Mouse (Mus musculus): ENCODE data around the gene Gnat2.

The Gnat2 gene

DNA sequence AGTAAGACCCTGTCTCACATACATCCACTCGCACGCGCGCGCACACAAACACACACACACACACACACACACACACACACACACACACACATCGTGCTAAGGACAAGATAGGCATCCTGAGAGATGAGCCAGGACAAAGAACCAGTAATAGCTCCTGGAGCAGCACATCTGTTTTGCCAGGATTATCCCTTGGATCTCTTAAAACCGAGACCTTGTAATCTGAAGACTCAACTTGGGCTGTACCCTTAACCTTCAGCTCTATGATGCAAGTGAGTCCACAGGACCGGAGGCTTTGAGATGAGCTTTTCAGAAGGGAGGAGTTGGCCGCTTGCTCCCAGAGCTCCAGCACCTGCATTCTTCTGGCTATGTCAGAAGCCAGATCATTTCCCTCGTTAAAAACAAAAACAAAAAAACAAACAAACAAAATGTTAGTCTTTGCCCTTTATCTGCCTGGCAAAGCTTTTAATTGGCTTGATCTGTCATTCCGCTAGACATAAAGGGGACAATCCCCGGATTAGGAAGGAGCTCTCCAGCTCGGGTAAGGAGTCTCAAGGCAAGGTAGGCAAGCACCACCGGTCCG is at the start of gene Gnat2:
Gnat2 (plus strand) TSS at position 254 of the 580 bp plus-strand sequence.
- 80% methylated on average over 15 of the region's 15 CpGs for WGBS

DNA sequence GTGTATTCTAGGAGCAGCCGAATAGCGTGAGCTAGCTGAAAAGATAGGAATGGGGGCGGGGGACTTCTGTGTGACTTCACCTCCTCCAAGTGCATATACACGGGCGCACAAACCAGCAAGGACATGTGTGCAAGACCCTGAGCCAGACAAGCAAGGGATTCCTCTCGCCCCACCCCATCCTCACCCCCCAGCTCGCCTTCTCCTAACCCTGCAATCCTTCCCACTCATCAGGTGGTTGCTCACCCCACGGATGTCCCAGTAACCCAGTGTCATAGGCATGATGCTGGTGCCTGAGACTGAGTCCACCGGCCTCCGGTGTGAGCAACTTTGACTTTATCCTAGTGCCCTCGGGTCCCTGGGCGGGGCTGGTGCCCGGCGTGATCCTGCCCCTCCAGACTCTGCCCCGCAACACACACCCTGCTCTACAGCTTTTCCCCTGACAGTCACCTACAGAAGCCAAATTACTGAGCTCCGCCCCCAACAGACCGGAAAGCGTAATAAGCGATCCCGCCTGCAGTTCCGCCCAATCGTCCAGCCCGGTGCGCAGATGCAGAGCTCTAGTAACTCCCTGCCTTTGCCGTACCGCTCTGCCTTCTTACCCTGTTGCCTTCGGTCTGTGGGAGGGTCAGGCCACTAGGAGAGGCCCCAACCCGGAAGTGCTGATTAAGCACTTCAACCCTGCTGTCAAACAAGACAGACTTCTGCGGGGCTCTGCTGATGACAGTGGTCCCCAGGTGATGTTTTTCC is 48.0 kb upstream of the Gnat2 start, which contains the start of gene Gstm4:
Gstm4 (minus strand) TSS at position 501 of the 747 bp plus-strand sequence.
- WGBS, result 5% methylated on average over 29 of the region's 29 CpGs

GRCm38 (mm10) chr3:108046944-108047655 is 45.5 kb upstream of the Gnat2 start:
- 89% methylated on average over 2 of the region's 2 CpGs for WGBS

DNA sequence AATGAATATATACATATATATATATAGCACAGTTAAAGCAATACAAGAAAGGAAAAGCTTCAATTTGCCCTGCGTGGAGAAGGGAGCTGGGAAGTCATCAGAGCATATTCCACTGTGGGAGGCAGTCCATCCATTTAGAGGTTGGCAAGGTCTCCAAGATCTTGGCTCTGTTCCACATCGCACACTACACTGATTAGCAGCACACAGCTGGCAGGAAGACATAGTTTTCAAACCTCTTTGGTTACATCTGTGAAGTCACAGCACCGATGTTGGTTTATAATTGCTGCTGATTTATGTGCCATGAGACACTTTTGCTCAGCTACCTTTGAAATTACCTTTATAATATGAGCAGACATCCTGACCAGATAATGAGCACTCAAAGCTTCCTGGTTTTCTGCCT is 44.3 kb upstream of the Gnat2 start:
- 54% methylated on average over 3 of the region's 3 CpGs for WGBS

DNA sequence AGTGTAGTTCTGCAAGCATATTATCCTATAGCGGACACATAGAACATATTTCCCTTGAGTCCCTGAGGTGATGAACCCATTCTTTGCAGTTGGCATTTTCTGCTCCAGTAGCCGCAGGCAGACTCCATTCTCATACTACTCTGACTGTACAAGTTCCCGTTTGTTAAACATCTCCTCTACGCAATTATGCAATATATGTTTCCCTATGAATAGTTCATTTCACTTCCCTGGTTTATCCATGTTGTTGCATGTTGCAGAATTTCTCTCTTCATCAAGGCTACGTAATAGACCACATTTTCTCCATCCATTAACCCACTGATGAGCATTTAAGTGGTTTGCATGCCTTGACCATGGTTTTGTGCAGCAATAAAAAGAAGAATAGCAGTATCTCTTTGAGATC is 42.1 kb upstream of the Gnat2 start:
- 94% methylated on average over 5 of the region's 5 CpGs for WGBS

DNA sequence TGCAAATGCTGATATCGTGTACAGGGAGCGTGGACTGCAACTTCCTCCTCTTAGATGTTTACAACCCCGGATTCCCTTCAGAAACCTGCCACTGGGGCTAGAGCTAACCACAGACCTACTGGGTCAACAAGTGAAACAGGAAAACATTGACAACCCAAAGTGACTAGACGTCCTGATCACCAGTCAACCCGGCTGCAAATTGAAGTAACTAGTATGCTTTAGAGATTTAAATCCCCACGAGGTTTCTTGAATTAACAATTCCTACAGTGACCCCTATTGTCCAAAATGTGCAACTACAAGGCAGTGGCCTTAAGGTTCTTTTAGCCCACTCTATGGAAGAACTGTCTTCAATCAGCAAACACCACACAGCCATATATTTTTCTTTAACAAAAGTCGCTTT is 31.2 kb upstream of the Gnat2 start:
- WGBS, result 19% methylated on average over 7 of the region's 7 CpGs

DNA sequence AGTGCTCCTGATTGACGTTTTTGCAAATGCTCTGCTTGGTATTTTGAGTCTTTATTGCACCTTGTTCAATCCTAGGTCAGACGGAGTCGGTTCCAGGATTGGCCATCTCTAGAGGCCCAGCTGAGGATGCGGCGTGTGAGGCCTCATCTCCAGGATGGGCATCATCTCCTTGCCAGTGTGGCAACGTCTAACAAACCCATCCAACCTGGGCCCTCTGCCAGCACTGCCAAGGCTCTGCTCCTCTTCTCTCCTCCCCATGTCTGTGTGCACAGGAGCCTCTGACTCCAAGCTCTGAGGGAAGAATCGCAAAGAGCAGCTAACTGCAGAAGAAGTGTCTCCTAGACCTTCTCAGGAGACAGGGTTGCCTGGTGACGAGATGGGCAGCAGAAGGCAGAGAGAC is 29.9 kb upstream of the Gnat2 start:
- 80% methylated on average over 8 of the region's 8 CpGs for WGBS

DNA sequence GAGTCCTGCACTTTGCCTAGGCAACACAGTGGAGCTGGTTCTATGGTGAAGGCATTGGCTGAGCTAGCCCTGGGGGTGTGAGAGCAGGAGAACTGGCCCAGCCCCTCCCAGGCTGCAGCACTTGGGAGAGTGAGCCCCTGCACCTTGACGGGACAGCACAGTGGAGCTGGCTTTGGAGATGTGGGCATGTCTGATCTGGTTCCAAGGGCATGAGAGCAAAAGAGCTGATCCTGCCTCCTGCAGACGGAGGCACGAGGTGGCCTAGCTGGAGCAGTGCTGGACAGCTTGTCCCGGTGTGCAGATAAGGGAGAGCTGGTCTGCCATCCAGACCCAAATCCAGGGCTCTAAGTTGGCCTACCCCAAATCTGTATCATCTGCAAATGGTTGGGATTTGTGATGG is 27.9 kb upstream of the Gnat2 start:
- WGBS, result 81% methylated on average over 4 of the region's 4 CpGs

DNA sequence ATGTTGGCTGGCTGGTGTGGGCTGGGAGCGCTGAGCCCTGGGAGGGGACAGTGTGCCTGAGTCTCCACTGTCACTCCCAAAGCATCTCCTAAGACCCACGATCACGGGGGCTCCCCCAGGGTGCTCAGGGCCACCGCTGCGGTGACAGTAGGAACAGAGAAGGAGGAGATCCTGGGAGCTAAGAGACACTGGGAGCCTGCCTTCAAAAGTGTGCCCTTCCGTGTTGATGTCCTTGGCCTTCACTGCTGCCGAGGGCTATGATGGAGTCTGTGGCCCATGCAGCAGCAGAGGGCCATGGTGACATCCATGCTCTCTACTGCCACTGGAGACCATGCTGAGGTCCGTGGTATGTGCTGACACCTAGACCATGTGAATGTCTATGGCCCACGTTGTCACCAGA is 27.0 kb upstream of the Gnat2 start:
- WGBS, result 85% methylated on average over 9 of the region's 9 CpGs

DNA sequence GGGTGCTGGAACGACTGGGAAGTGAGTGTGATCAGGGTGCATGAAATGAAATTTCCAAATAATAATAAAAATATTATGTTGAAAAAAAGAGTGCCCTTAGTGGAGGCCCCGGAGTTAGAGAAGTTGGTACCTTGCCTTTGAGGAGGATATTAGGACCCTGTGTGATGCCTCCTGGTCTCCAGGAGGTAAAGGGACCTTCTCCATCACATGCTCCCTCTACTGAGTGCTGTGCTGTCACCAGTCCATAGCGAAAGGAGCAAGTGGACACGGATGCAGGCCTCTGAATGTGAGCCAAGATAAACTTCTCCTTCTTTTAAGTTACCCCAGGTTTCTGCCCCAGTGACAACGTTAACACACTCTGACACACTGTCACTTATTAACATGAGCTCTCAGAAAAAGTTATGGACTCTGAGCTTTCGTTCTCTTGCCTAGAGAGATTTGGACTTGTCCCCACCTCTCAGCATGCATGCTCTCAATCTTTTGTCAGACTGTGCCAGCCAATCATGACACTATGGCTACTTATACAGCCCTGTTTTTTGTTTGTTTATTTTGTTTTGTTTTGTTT is 25.1 kb upstream of the Gnat2 start:
- WGBS, result 70% methylated on average over 6 of the region's 6 CpGs

DNA sequence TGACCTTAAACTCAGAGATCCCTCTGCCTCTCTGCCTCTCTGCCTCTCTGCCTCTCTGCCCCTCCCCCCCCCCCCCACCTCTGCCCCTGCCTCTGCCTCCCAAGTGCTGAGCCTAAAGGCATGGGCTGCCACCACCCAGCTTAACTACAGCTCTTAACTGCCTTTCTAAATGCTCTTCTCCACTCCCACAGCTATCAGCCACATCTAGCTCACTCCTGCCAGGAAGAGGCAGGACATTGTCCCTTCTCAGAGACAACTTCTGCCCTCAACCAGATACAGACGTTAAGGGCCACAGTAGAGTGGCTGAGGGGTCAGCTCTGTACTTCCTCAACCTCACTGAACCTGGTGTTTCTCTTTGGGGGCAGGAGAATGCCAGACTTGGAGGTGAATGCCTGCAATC is 23.8 kb upstream of the Gnat2 start:
- 32% methylated on average over 1 of the region's 1 CpGs for WGBS

DNA sequence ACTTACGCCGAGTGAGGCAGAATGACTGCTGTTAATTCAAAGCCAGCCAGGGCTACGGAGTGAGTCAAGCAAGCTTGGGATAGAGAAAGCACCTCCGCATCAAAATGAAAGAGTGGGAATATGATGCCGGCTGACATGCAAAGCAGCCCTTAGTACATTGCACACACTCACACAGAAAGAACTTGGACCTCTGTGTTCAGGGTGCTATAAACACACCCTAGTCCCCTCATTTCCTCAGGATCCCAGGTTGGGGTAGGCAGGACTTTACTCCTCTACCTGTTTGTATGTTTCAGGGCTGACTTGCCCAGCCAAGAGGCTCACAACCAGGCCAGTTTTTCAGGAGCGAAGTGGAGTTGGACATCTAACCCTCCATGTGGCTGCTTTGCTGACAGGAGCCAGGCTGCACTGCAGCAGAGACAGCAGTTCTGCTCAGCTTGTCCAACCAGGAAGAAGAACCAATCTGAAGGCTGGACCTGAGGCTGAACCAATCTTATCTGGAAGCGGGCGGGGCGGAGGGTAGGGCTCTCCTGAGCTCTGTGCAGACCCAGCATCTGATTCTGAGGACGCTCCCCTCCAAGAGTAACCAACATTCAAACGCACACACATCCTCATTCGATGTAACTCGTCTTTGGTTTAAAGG is 23.2 kb upstream of the Gnat2 start:
- WGBS, result 77% methylated on average over 13 of the region's 13 CpGs

DNA sequence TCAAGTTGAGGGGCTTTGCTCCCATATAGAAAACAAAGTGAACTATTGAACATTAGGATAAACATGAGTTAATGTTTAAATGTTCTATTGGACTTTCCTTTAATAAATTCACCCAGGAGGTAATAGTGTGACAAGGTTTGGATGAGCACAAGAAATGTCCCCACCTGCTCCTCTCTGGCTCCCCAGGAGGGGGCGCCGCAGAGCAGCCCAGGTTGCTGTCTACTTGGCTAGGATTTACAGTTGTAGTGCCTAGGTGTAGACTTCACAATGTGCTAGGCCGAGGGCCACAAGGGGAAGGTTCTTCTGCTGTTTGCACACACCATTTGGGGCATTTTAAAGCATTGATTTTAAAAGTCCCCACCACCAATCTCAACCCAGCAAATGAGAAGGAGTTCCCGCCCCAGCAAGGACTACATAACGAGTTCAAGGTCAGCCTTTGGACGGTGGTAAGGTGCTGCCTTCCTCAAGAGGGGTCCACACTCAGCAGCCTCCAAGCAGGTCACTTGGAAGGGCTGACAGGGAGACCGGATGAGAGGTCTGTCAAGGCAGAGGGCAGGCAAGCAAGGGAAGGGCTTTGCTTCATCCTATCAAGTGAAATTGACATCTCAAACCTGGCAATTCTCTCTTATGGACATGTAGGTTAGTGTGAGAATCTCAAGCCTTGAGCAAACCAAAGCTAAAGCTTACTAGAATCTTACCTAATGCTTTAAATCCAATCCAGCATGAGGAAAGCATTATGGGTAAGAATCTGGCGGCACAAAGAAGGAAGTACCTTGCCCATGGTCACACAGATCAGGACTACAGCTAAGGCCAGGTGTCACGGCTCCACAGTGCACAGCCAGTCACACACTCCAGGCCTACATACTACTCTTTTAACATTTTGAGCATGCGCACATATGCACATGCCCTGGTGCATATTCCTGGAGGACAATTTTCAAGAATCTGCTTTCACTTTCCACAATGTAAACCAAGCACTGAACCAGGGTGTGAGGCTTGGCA is 22.0 kb upstream of the Gnat2 start:
- 67% methylated on average over 10 of the region's 10 CpGs for WGBS

- 79% methylated on average over 10 of the region's 10 CpGs for WGBS
Measured at GRCm38 (mm10) chr3:108072983-108073569, 19.5 kb upstream of the Gnat2 start.

GRCm38 (mm10) chr3:108076836-108077235 is 15.8 kb upstream of the Gnat2 start:
- WGBS, result 88% methylated on average over 9 of the region's 9 CpGs

- WGBS, result 71% methylated on average over 4 of the region's 4 CpGs
Measured at GRCm38 (mm10) chr3:108081681-108082080, 10.9 kb upstream of the Gnat2 start.

DNA sequence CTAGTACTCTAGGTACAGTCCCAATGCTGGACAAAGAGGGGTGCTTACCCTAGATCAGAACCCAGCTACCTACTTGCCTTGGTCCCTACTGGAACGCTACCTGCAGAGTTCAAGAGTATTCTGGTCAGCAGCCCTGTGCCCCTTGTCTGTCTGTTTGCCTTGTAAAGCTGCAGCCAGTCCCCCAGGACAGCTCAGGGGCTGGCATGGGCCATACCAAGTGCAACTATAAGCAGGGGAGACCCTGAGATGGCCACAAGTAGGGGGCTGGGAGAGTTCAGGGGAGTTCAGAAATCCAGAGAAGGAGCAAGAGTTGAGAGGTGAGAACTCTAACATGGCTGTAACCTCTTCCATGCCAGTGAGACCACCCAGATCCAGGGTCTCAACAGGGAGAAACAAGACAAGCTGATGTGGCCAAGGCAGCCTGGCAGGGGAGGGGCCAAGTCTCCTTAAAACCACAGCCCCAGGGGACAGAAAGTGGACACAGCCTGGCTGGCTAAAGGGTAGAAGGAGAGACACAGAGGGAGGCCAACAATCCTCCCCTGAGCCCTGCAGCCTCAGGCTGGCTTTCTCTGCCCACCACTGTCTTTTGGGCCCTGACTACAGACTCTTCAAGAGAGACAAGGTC is 10.2 kb upstream of the Gnat2 start:
- 82% methylated on average over 1 of the region's 1 CpGs for WGBS

GRCm38 (mm10) chr3:108083161-108083560 is 9.4 kb upstream of the Gnat2 start:
- 50% methylated on average over 2 of the region's 2 CpGs for WGBS

- WGBS, result 53% methylated on average over 4 of the region's 4 CpGs
Measured at GRCm38 (mm10) chr3:108083904-108084407, 8.6 kb upstream of the Gnat2 start.
